Mouse (Mus musculus) forebrain, embryonic 15.5 days (tissue): ENCODE measurements around the gene Stk38l. TPM values are rescaled to one million over a fixed set of nuclear protein-coding genes. Genes with fewer than 3 reads are reported as not detected.

Source experiments
- polyA plus RNA-seq: library from polyadenylated mRNA; unstranded; fragments of >200 nt; fragmentation: Nextera tagmentation; extraction: Ambion mirVana; gene quantifications from 2 replicates; pipeline ENCODE4 v1.2.1, GENCODE M21; 2015

Gene Stk38l
- polyA plus RNA-seq, 1 experiment from 2014 or later: 13.8 TPM

Other genes with a start within 250 kb of the Stk38l start
- gene Itpr2, start 222.8 kb upstream of the Stk38l start, polyA plus RNA-seq: 4.2 and 5.1 TPM in 2 replicates
- 53.8 and 55.8 TPM in 2 replicates for gene Fgfr1op2, start 147.8 kb upstream of the Stk38l start, polyA plus RNA-seq
- 67.1 and 68.0 TPM in 2 replicates for gene Ints13, start 147.2 kb upstream of the Stk38l start, polyA plus RNA-seq
- 107 and 114 TPM in 2 replicates for gene Med21, start 82.4 kb upstream of the Stk38l start, polyA plus RNA-seq
- 31.9 and 32.7 TPM in 2 replicates for gene Tm7sf3, start 82.2 kb upstream of the Stk38l start, polyA plus RNA-seq
- gene Arntl2, start 71.1 kb downstream of the Stk38l start, polyA plus RNA-seq: 2.6 and 2.7 TPM in 2 replicates
- gene Smco2, start 125.1 kb downstream of the Stk38l start, polyA plus RNA-seq: not detected in 2 replicates
- gene Ppfibp1, start 163.5 kb downstream of the Stk38l start, polyA plus RNA-seq: 14.2 and 19.4 TPM in 2 replicates
- gene 1700034J05Rik, start 229.4 kb downstream of the Stk38l start, polyA plus RNA-seq: not detected in 2 replicates